9 mouse cellular contexts compared by ENCODE assay signal in genomic region chr8:121393111-121393510, GRCm38 (mm10).
DNase-seq lines count a peak whose midpoint lies in the region; ATAC-seq and TF ChIP-seq lines count a peak whose summit lies in the region.
"Had no signal": no experiment of that assay in that cellular context is flagged by ENCODE, and none has a peak within 500 bp of the region (broad histone marks: within the 10 kb centered on the region; RNA-seq: fewer than 3 reads in every experiment).

No protein-coding gene starts in this region.

- ATAC-seq in midbrain, embryonic 16.5 days = no peak
- no peak for ATAC-seq in activated CD4-positive, CD25-positive, alpha-beta regulatory T cell, adult 4 months

- no peaks in the 10 kb centered on the region for H3K9me3 ChIP-seq in midbrain, embryonic 10.5 days (replicated peaks)
- no peaks in the 10 kb centered on the region for H3K9me3 ChIP-seq in midbrain, embryonic 16.5 days (replicated peaks; ENCODE audit: control insufficient read depth, low read length, poor library complexity, severe bottlenecking)
- H3K9me3 ChIP-seq: liver, embryonic 13.5 days had no signal

- H3K4me2 ChIP-seq in midbrain, embryonic 16.5 days (ENCODE audit: low read length) = no peak overlapping the region
- H3K4me2 ChIP-seq: liver, embryonic 13.5 days had no signal

- peak; percentile 86 to 87 for DNase-seq in cerebellum, postnatal 10 days
- no peak for DNase-seq in cerebellum, adult 9-11 months
- peak; percentile 46 for DNase-seq in midbrain, embryonic 10.5 days (ENCODE audit: low spot score)
- DNase-seq in kidney, postnatal 36 days = peak; percentile 65 to 81
- DNase-seq in right cerebral cortex, postnatal 14 days = peak; percentile 60
- DNase-seq: liver, embryonic 13.5 days had no signal

- peaks cover 97% of the 10 kb centered on the region for H3K27me3 ChIP-seq in midbrain, embryonic 10.5 days (ENCODE audit: low read depth, poor library complexity, severe bottlenecking)
- H3K27me3 ChIP-seq in midbrain, embryonic 16.5 days (ENCODE audit: control insufficient read depth, insufficient read depth, low read depth, low read length) = peaks cover 42% of the 10 kb centered on the region

- 20% methylated on average over 9 of the region's 9 CpGs for WGBS in midbrain, embryonic 10.5 days
- WGBS in midbrain, embryonic 16.5 days = 19% methylated on average over 9 of the region's 9 CpGs

- TF ChIP-seq CTCF in embryonic fibroblast, embryonic 13.5 days (IDR thresholded peaks at IDR 0.05; ENCODE audit: borderline replicate concordance, insufficient read depth, low read length) = peak; percentile 64; the same call in 1 of the 2 replicates

- no peaks in the 10 kb centered on the region for H3K36me3 ChIP-seq in midbrain, embryonic 10.5 days
- H3K36me3 ChIP-seq in midbrain, embryonic 16.5 days (ENCODE audit: control insufficient read depth, insufficient read depth, low read length) = no peaks in the 10 kb centered on the region
- H3K36me3 ChIP-seq: liver, embryonic 13.5 days had no signal

- H3K27ac ChIP-seq in midbrain, embryonic 10.5 days (replicated peaks) = no peak overlapping the region
- H3K27ac ChIP-seq in midbrain, embryonic 16.5 days (ENCODE audit: low read length) = no peak overlapping the region
- no peak overlapping the region for H3K27ac ChIP-seq in embryonic fibroblast, embryonic 13.5 days (ENCODE audit: insufficient read depth, low read length)
- H3K27ac ChIP-seq: liver, embryonic 13.5 days had no signal

- H3K9ac ChIP-seq in midbrain, embryonic 16.5 days (ENCODE audit: low read depth, low read length) = no peak overlapping the region
- H3K9ac ChIP-seq: liver, embryonic 13.5 days had no signal

- TF ChIP-seq POLR2A in embryonic fibroblast, embryonic 13.5 days (IDR thresholded peaks at IDR 0.05; ENCODE audit: low read depth, low read length) = no peak

- no peak overlapping the region for H3K4me3 ChIP-seq in midbrain, embryonic 10.5 days
- no peak overlapping the region for H3K4me3 ChIP-seq in midbrain, embryonic 16.5 days (ENCODE audit: low read depth, low read length)
- H3K4me3 ChIP-seq in embryonic fibroblast, embryonic 13.5 days (ENCODE audit: insufficient read depth, low read length) = no peak overlapping the region
- H3K4me3 ChIP-seq: liver, embryonic 13.5 days had no signal

- peaks cover 56% of the 10 kb centered on the region for H3K4me1 ChIP-seq in midbrain, embryonic 10.5 days
- H3K4me1 ChIP-seq in midbrain, embryonic 16.5 days (ENCODE audit: control insufficient read depth, insufficient read depth, low read length) = peaks cover 10% of the 10 kb centered on the region
- H3K4me1 ChIP-seq in embryonic fibroblast, embryonic 13.5 days (ENCODE audit: control insufficient read depth, insufficient read depth, low read length) = 0 out of 2 replicates have a peak, but pooled peaks cover 9% of the 10 kb centered on the region
- H3K4me1 ChIP-seq: liver, embryonic 13.5 days had no signal
